Mouse (Mus musculus) neural tube, embryonic 14.5 days (tissue): ENCODE measurements around the gene Pcdh9. TPM values are rescaled to one million over a fixed set of nuclear protein-coding genes. Genes with fewer than 3 reads are reported as not detected.

Experiments
- ATAC-seq: fragments of 200-750 bp; cut with Nextera tagmentation; 2 replicates; pipeline ENCODE4 v1.8.0; 2017; ENCODE audit warnings: low read depth, mild to moderate bottlenecking, moderate TSS enrichment, moderate library complexity
- H3K27ac ChIP-seq: fragments of 300-500 bp; sonication (generic); 2 replicates; pipeline ENCODE4 v1.5.1; 2014; ENCODE audit warnings: low read depth, mild to moderate bottlenecking, control low read depth, low read length, moderate library complexity, mixed read lengths
- H3K27me3 ChIP-seq: fragments of 300-500 bp; sonication (generic); 2 replicates; pipeline ENCODE4 v1.6.1; 2014; ENCODE audit warnings: low read length; ENCODE audit not compliant: control insufficient read depth, insufficient read depth
- H3K36me3 ChIP-seq: fragments of 300-500 bp; sonication (generic); 2 replicates; pipeline ENCODE4 v1.6.1; 2014; ENCODE audit warnings: low read length, mixed read lengths; ENCODE audit not compliant: control insufficient read depth, insufficient read depth
- H3K4me1 ChIP-seq: fragments of 300-500 bp; sonication (generic); 2 replicates; pipeline ENCODE4 v1.6.1; 2014; ENCODE audit warnings: low read length; ENCODE audit not compliant: control insufficient read depth, insufficient read depth
- H3K4me2 ChIP-seq: fragments of 300-500 bp; sonication (generic); 2 replicates; pipeline ENCODE4 v1.6.1; 2014; ENCODE audit warnings: mild to moderate bottlenecking, low read depth, low read length, control low read depth
- H3K4me3 ChIP-seq: fragments of 300-500 bp; sonication (generic); 2 replicates; pipeline ENCODE4 v1.5.1; 2014; ENCODE audit warnings: low read depth, low read length, control low read depth, mixed read lengths
- H3K9ac ChIP-seq: fragments of 300-500 bp; sonication (generic); replicated peaks from 2 replicates; pipeline ENCODE4 v1.6.1; 2014; ENCODE audit warnings: low read depth, mild to moderate bottlenecking, control low read depth, low read length, mixed read lengths
- H3K9me3 ChIP-seq: fragments of 300-500 bp; sonication (generic); 2 replicates; pipeline ENCODE4 v1.6.1; 2016; ENCODE audit warnings: low read length; ENCODE audit not compliant: control insufficient read depth
- WGBS: fragments of 180-500 bp; shearing (Covaris S2); extraction: QIAGEN DNeasy Blood & Tissue Kit; methylation state at CpG from one replicate; pipeline ENCODE4 v1.1.7; 2014; 5-methylcytosine and 5-hydroxymethylcytosine counted together
- polyA plus RNA-seq: library from polyadenylated mRNA; unstranded; fragments of >200 nt; fragmentation: Nextera tagmentation; extraction: Ambion mirVana; gene quantifications from 2 replicates; pipeline ENCODE4 v1.2.1, GENCODE M21; 2014

Gene Pcdh9
- polyA plus RNA-seq, 1 experiment from 2014 or later = 180 TPM

- Histone ChIP-seq H3K36me3 (no peaks in the 10 kb centered on the region), H3K9me3 (no peaks in the 10 kb centered on the region), H3K27ac (no peak overlapping the region), H3K4me2 (no peak overlapping the region), H3K4me3 (no peak overlapping the region), H3K27me3 (no peaks in the 10 kb centered on the region), H3K9ac (no peak overlapping the region), H3K4me1 (no peaks in the 10 kb centered on the region)
- 79% methylated on average over 6 of the region's 6 CpGs for WGBS
- ATAC-seq = no peak
Measured at GRCm38 (mm10) chr14:93040591-93040990, 849.9 kb downstream of the Pcdh9 start.

- H3K9me3 ChIP-seq = no peaks in the 10 kb centered on the region
- H3K9ac ChIP-seq = no peak overlapping the region
- 56% methylated on average over 8 of the region's 8 CpGs for WGBS
- H3K4me1 ChIP-seq = no peaks in the 10 kb centered on the region
- no peaks in the 10 kb centered on the region for H3K27me3 ChIP-seq
- H3K36me3 ChIP-seq = no peaks in the 10 kb centered on the region
- H3K27ac ChIP-seq = no peak overlapping the region
- no peak for ATAC-seq
- H3K4me2 ChIP-seq = no peak overlapping the region
- H3K4me3 ChIP-seq = no peak overlapping the region
Measured at GRCm38 (mm10) chr14:93039326-93040221, 850.9 kb downstream of the Pcdh9 start.

GRCm38 (mm10) chr14:93009147-93010064, 881.1 kb downstream of the Pcdh9 start:
- no peaks in the 10 kb centered on the region for H3K27me3 ChIP-seq
- H3K4me3 ChIP-seq = no peak overlapping the region
- H3K4me2 ChIP-seq = no peak overlapping the region
- peak; percentile 87 for ATAC-seq
- H3K36me3 ChIP-seq = no peaks in the 10 kb centered on the region
- no peaks in the 10 kb centered on the region for H3K9me3 ChIP-seq
- H3K27ac ChIP-seq = no peak overlapping the region
- H3K4me1 ChIP-seq = no peaks in the 10 kb centered on the region
- H3K9ac ChIP-seq = no peak overlapping the region
- WGBS = 18% methylated on average over 5 of the region's 5 CpGs
